Mouse (Mus musculus): ENCODE results near the gene Tspear. TPM values are rescaled to one million over a fixed set of nuclear protein-coding genes. Genes with fewer than 3 reads are reported as not detected.
"Not testable (repeated sequence)": the region's sequence is repeated elsewhere in the genome, so short reads cannot be mapped to it uniquely, and the experiment has no call there.

The Tspear gene
- polyA plus RNA-seq, 1 experiment from 2014 or later, result 0.19 TPM

DNA sequence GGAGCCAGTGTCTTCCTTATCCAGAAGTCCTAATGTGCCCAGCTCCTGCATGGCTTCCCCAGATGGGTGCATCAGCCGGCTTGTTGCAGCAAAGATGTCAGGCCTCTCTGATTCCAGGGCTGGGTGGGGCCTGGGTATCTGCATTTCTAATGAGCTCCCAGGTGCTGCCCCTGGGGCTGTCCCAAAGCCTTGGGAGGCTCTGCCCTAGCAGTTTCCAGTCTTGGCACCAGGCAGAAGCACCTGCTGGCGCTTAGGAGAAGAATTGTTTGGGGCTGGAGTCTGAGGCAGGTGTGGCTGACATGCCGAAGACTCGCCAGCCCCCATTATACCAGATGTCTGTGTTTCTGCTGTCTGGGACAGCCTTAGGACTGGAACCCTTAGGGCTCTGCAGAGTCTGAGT, 15.7 kb upstream of the Tspear start:
- WGBS, result 69% methylated on average over 4 of the region's 4 CpGs
- Histone ChIP-seq H3K9ac (no peak overlapping the region), H3K27me3 (peaks cover 4% of the 10 kb centered on the region), H3K36me3 (no peaks in the 10 kb centered on the region), H3K27ac (no peak overlapping the region), H3K4me2 (no peak overlapping the region), H3K9me3 (no peaks in the 10 kb centered on the region), H3K4me3 (no peak overlapping the region), H3K4me1 (0 out of 2 replicates have a peak, but pooled peaks cover 4% of the 10 kb centered on the region)
- ATAC-seq (ENCODE audit: borderline replicate concordance, extremely low read depth, low FRiP score, low TSS enrichment), result no peak

DNA sequence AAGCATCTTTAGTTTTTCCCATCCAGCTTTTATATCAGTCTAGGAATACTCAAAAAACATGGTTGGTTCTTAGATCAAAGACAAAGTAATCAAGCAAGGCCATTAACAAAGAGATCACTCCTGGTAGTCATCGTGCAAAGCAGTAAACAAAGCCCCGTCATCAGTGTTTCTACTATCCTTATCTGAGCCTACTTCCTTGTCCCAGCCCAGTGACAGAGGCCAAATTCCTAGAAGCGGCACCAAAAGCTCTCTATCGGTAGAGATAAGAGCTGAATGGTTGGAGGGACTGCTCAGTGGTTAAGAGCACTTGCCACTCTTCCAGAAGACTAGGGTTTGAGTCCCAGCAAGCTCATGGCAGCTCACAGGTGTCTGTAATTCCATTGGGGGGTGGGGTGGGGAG, 14.8 kb upstream of the Tspear start:
- Histone ChIP-seq H3K27me3 (peaks cover 12% of the 10 kb centered on the region), H3K27ac (no peak overlapping the region), H3K4me1 (0 out of 2 replicates have a peak, but pooled peaks cover 4% of the 10 kb centered on the region), H3K9ac (no peak overlapping the region), H3K9me3 (no peaks in the 10 kb centered on the region), H3K4me2 (no peak overlapping the region), H3K4me3 (no peak overlapping the region), H3K36me3 (no peaks in the 10 kb centered on the region)
- ATAC-seq (ENCODE audit: borderline replicate concordance, extremely low read depth, low FRiP score, low TSS enrichment), result no peak
- 17% methylated on average over 4 of the region's 4 CpGs for WGBS

DNA sequence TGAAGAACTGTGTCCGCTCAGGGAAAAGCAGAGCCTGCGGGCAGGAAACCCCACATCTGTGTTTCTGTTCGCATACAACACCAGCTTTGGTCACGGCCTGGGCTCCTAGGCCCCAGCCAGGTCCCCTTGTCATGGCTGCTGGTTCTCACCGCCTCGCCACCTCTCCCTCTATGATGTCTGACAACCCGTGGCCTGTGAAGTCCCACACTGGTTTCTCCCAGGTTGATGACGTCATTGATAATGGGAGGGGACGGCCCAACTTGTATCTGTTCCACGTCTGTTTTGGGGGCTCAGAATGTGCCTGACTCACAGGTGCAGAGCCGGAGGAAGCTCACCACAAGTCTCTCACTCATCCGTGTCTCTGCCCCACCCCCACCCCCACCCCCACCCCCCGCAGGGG, 12.6 kb upstream of the Tspear start:
- H3K27ac ChIP-seq, result no peak overlapping the region
- 57% methylated on average over 13 of the region's 13 CpGs for WGBS
- no peak for ATAC-seq (ENCODE audit: borderline replicate concordance, extremely low read depth, low FRiP score, low TSS enrichment)

DNA sequence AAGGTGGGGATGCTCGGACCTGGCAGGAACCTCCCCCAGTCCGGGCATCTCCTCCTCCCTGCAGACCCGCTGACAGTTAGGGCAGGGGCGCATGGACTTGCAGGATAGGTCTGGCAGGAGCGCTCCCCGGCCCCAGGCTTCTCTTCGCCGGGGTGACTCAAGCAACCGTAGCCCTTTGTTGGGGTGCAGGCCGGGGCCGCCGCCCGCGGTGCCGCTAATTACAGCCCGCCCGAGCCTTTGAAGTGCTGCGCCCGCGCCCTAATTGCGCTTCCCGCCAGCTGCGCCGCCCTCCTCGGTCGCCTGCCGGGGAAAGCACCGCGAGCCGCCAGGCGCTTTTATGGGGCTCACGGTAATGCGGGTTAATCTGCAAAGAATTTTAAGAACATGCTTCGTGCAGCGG, 8.8 kb upstream of the Tspear start:
- peaks cover 39% of the 10 kb centered on the region for H3K27me3 ChIP-seq
- H3K9me3 ChIP-seq, result no peaks in the 10 kb centered on the region
- H3K4me2 ChIP-seq, result peak overlapping the region; percentile 54
- H3K27ac ChIP-seq, result no peak overlapping the region
- H3K9ac ChIP-seq, result no peak overlapping the region
- peak overlapping the region; percentile 24 for H3K4me3 ChIP-seq
- ATAC-seq (ENCODE audit: borderline replicate concordance, extremely low read depth, low FRiP score, low TSS enrichment), result no peak
- under 1% methylated on average over 35 of the region's 35 CpGs for WGBS
- H3K4me1 ChIP-seq, result peaks cover 7% of the 10 kb centered on the region
- no peaks in the 10 kb centered on the region for H3K36me3 ChIP-seq

More for the DNA sequence above, 12.6 kb upstream of the Tspear start:
- no peak overlapping the region for H3K4me2 ChIP-seq
- no peaks in the 10 kb centered on the region for H3K36me3 ChIP-seq
- no peaks in the 10 kb centered on the region for H3K9me3 ChIP-seq
- no peak overlapping the region for H3K4me3 ChIP-seq
- peaks cover 7% of the 10 kb centered on the region for H3K4me1 ChIP-seq
- no peak overlapping the region for H3K9ac ChIP-seq
- peaks cover 34% of the 10 kb centered on the region for H3K27me3 ChIP-seq

DNA sequence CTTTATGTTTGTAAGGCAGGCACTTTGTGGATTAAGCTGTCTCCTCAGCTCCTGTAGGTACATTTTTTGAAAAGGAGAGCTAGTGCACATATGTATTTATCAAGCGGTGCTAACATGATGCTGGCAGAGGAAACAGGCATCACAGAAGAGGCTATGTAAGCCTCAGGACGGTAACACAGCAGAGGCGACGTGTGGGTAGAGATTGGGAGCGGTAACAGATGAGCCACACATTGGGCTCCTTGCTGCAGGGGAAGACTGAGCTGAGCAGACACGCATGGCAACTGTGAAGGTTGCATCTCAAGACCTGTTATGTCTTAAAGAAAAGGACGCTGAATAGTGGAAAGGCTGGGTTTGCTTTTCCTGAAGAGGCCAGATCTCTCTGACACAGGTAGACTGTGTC, 3.4 kb upstream of the Tspear start:
- no peak overlapping the region for H3K27ac ChIP-seq
- H3K27me3 ChIP-seq, result peaks cover 62% of the 10 kb centered on the region
- no peaks in the 10 kb centered on the region for H3K9me3 ChIP-seq
- H3K9ac ChIP-seq, result no peak overlapping the region
- no peaks in the 10 kb centered on the region for H3K36me3 ChIP-seq
- H3K4me2 ChIP-seq, result no peak overlapping the region
- no peak for ATAC-seq (ENCODE audit: borderline replicate concordance, extremely low read depth, low FRiP score, low TSS enrichment)
- no peak overlapping the region for H3K4me3 ChIP-seq
- 66% methylated on average over 7 of the region's 7 CpGs for WGBS
- H3K4me1 ChIP-seq, result peaks cover 13% of the 10 kb centered on the region

DNA sequence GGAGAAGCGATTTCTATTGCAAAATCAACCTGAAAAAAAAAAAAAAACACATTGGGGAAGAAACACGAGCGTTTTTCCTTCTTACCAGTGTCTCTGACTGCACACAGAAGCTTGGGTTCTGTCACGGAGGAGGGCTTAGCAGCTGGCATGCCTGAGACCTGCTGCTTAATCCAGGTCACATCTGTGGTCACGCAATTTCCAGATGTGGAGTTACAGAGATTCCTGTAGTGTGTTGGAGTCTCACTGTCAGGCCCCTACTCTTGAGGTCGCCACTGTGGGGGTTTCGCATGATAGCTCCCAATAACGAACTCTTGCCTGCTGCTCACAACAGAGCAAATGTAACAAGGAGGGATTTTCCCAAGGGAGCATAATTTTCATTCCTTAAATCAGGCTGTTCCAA, 2.2 kb upstream of the Tspear start:
- Histone ChIP-seq H3K27me3 (peaks cover 51% of the 10 kb centered on the region), H3K4me1 (peaks cover 13% of the 10 kb centered on the region), H3K9ac (no peak overlapping the region), H3K9me3 (no peaks in the 10 kb centered on the region), H3K36me3 (no peaks in the 10 kb centered on the region), H3K4me2 (no peak overlapping the region), H3K27ac (no peak overlapping the region), H3K4me3 (no peak overlapping the region)
- 33% methylated on average over 8 of the region's 8 CpGs for WGBS
- no peak for ATAC-seq (ENCODE audit: borderline replicate concordance, extremely low read depth, low FRiP score, low TSS enrichment)

DNA sequence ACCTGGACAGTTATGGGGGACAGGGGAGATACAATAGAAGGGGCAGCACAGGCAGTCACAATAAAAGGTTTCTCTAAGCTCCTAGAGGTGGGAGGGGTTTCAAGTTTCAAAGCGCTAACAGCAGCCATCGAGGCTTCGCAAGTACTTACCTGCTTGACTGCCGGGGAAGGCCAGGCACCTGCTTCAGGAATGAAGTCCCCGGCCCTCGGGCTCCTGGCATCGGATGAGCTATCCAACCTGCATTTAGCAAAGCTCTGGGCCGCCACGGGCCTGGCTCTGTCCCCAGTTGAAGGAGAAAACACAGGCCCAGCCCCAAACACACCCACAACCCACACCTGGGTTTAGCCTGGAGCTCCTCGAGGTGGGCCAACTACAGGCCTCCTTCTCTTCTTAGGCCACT, 652 bp downstream of the Tspear start:
- Histone ChIP-seq H3K27me3 (peaks cover 50% of the 10 kb centered on the region), H3K4me3 (no peak overlapping the region), H3K4me1 (peaks cover 13% of the 10 kb centered on the region), H3K4me2 (no peak overlapping the region), H3K9ac (no peak overlapping the region), H3K27ac (no peak overlapping the region), H3K36me3 (no peaks in the 10 kb centered on the region), H3K9me3 (no peaks in the 10 kb centered on the region)
- no peak for ATAC-seq (ENCODE audit: borderline replicate concordance, extremely low read depth, low FRiP score, low TSS enrichment)
- WGBS, result 17% methylated on average over 10 of the region's 10 CpGs

DNA sequence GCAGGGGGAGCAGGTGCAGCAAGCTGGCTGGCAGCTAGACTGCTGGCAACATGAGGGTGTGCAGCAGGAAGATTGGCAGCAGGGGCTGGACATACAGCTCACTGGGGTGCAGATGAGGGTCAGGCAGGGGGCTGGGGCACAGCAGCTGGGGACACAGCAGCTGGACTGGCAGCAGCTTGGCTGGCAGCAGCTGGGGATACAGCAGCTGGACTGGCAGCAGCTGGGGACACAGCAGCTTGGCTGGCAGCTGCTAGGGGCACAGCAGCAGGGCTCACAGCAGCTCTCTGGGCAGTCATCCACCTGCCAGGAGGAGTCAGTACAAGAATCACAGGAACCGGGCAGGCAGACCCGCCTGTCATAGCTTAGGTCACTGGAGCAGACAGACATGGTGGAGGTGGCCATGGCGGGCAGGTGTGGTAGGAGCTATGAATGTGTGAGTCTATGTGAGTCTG, 4.0 kb downstream of the Tspear start, which contains the start of gene Gm19402:
TSS of gene Gm19402 (minus strand) at position 402 of the 452 bp plus-strand sequence.
- not testable (repeated sequence) for H3K9me3 ChIP-seq; H3K27ac ChIP-seq; H3K4me2 ChIP-seq; H3K9ac ChIP-seq; ATAC-seq (ENCODE audit: borderline replicate concordance, extremely low read depth, low FRiP score, low TSS enrichment); H3K36me3 ChIP-seq; H3K4me3 ChIP-seq
- WGBS, result 71% methylated on average over 3 of the region's 3 CpGs
- Histone ChIP-seq H3K27me3 (peaks cover 26% of the 10 kb centered on the region), H3K4me1 (peaks cover 13% of the 10 kb centered on the region)

DNA sequence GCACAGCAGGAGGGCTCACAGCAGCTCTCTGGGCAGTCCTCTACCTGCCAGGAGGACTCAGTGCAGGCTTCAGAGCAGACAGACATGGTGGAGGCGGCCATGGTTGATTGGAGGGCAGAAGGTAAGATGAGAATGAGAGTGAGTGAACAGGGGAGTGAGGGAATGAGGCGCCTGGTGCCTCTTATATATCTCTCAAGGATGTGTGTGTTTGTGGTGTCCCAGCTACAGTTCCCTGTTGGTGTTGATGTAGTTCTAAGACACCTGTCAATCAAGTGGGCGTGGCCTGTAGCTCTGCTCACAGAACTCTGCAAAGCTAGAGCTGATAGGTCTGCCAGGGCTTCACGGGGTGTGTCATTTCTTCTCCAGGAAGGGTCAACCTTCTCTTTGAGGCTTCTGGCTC, 10.8 kb downstream of the Tspear start, which contains the start of gene Gm9508:
TSS of gene Gm9508 (minus strand) at position 101 of the 400 bp plus-strand sequence.
- WGBS, result 27% methylated on average over 4 of the region's 4 CpGs
- no peaks in the 10 kb centered on the region for H3K9me3 ChIP-seq
- no peak within 1 kb of the TSS for H3K9ac ChIP-seq
- H3K4me3 ChIP-seq, result no peak within 1 kb of the TSS
- no peak within 1 kb of the TSS for H3K4me2 ChIP-seq
- ATAC-seq (ENCODE audit: borderline replicate concordance, extremely low read depth, low FRiP score, low TSS enrichment), result no peak
- no peak within 1 kb of the TSS for H3K27ac ChIP-seq
- no peaks in the 10 kb centered on the region for H3K4me1 ChIP-seq
- H3K36me3 ChIP-seq, result no peaks in the 10 kb centered on the region
- H3K27me3 ChIP-seq, result no peaks in the 10 kb centered on the region

DNA sequence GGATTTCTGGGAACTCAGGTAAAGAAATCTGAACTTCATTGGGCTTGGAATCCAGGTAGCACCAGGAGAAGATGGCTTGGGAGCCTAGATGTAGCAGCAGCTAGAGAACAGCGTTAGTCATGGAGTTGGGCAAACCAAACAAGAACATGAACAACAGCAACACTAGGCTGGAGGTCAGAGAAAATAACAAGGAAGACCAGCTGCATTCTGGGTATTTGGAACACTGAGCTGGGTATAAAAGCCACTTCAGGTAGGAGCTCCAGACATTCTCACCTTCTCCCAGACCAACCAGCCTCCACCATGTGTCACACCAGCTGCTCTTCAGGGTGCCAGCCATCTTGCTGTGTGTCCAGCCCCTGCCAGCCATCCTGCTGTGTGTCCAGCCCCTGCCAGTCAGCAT, 20.0 kb downstream of the Tspear start, which contains the start of gene Gm10272:
TSS of gene Gm10272 (plus strand) at position 301 of the 400 bp plus-strand sequence.
- H3K4me1 ChIP-seq, result no peaks in the 10 kb centered on the region
- 96% methylated on average over 1 of the region's 1 CpGs for WGBS
- no peaks in the 10 kb centered on the region for H3K36me3 ChIP-seq
- H3K4me3 ChIP-seq, result no peak within 1 kb of the TSS
- no peak within 1 kb of the TSS for H3K27ac ChIP-seq
- ATAC-seq (ENCODE audit: borderline replicate concordance, extremely low read depth, low FRiP score, low TSS enrichment), result no peak
- H3K4me2 ChIP-seq, result no peak within 1 kb of the TSS
- H3K9me3 ChIP-seq, result no peaks in the 10 kb centered on the region
- no peaks in the 10 kb centered on the region for H3K27me3 ChIP-seq
- no peak within 1 kb of the TSS for H3K9ac ChIP-seq

DNA sequence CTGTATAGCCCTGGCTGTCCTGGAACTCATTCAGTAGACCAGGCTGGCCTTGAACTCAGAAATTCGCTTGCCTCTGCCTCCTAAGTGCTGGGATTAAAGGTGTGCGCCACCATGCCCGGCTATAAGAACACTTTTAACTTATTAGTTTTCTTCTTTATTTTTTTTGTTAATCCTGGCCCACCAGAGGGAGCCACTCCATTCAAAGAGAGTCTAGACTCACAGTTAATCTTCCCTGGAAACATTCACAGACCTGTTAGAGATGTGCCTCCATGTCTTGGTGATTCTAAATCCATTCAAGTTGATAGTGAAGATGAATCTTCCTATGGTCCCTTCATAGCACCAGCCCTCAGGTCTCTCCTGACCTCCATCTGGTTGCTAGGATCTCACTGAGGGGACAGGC, 23.5 kb downstream of the Tspear start:
- no peaks in the 10 kb centered on the region for H3K36me3 ChIP-seq
- no peak overlapping the region for H3K4me2 ChIP-seq
- no peak for ATAC-seq (ENCODE audit: borderline replicate concordance, extremely low read depth, low FRiP score, low TSS enrichment)
- WGBS, result 77% methylated on average over 3 of the region's 3 CpGs
- H3K9ac ChIP-seq, result no peak overlapping the region
- no peak overlapping the region for H3K4me3 ChIP-seq
- no peaks in the 10 kb centered on the region for H3K9me3 ChIP-seq
- H3K27ac ChIP-seq, result no peak overlapping the region
- H3K4me1 ChIP-seq, result no peaks in the 10 kb centered on the region
- H3K27me3 ChIP-seq, result no peaks in the 10 kb centered on the region

DNA sequence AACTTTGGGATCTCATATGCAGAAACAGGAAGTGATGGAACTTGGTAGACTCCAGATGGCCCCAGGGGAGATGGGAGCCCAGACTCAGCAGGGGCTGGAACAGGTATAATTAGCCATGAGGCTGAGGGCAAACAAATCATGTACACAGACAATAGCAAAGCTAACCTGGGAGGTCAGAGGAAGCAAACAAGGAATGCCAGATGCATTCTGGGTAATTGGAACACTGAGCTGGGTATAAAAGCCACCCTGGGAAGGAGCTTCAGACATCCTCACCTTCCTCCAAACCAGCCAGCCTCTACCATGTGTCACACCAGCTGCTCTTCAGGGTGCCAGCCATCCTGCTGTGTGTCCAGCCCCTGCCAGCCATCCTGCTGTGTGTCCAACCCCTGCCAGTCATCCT, 24.8 kb downstream of the Tspear start, which contains the start of gene Gm10024:
TSS of gene Gm10024 (plus strand) at position 301 of the 400 bp plus-strand sequence.
- H3K4me1 ChIP-seq; H3K4me3 ChIP-seq; H3K36me3 ChIP-seq; H3K9me3 ChIP-seq; H3K4me2 ChIP-seq; ATAC-seq (ENCODE audit: borderline replicate concordance, extremely low read depth, low FRiP score, low TSS enrichment); H3K27me3 ChIP-seq; H3K27ac ChIP-seq; H3K9ac ChIP-seq: not testable (repeated sequence)

DNA sequence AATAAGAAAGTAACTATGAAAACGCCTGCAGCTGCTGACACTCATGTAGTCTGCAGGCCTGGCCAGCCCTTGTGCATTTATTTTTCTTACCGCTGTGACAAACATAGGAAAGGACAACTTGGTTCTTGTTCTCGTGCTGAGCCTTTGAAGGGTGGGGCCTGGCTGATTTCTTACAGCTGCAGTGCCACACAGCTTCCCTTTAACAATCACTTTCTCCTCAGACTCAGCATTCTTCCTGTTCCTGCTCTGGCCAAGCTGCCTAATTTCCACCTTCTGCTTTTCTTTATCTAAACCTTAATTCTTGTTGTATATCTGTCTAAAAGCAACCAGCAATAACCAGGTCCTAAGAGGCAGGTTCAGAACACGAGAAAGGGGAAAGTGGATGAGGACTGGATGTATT, 27.4 kb downstream of the Tspear start:
- no peak for ATAC-seq (ENCODE audit: borderline replicate concordance, extremely low read depth, low FRiP score, low TSS enrichment)
- H3K4me1 ChIP-seq, result no peaks in the 10 kb centered on the region

More for the DNA sequence above, 27.4 kb downstream of the Tspear start:
- Histone ChIP-seq H3K27ac (no peak overlapping the region), H3K9ac (no peak overlapping the region), H3K36me3 (no peaks in the 10 kb centered on the region), H3K9me3 (no peaks in the 10 kb centered on the region), H3K27me3 (no peaks in the 10 kb centered on the region), H3K4me2 (no peak overlapping the region), H3K4me3 (no peak overlapping the region)
- WGBS, result 57% methylated on average over 4 of the region's 4 CpGs
